Mouse (Mus musculus): ENCODE measurements at regions not wholly inside any gene's neighbourhood (a gene's known extent, or its start where the extent isn't known, plus 50 kb on each side); places are given as distances from the start of the nearest gene placed in this dataset.

DNA sequence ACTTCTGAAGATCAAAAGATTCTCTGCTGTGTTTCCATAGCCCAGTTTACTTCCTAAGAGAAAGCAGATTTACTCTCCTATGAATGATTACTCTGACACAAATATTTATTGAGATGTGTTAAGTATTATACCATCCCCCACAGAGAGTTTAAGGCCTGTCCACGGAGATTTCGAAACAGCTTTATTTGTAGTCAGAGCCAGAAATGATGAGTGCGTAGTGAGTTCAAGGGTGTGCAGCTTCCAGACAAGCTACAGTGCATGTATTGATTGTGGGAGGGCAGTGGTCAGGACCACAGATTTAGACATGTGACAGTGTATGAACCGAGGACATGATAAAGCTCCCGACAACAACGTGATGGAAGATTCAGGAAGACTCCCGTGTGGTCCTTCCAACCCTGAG, 126.8 kb downstream of the Hlx start:
- no peak for TF ChIP-seq POLR2A (IDR thresholded peaks at IDR 0.05; ENCODE audit: insufficient read length, low read depth)
- TF ChIP-seq MAX (IDR thresholded peaks at IDR 0.05; ENCODE audit: low read depth): no peak
- no peak for TF ChIP-seq TCF12 (IDR thresholded peaks at IDR 0.05; ENCODE audit: insufficient read depth, poor library complexity, severe bottlenecking)
